Mouse (Mus musculus) CD4-positive, CD25-positive, alpha-beta regulatory T cell, adult 4 months (primary cell): Measurements from ENCODE around the gene Wnk1. TPM values are rescaled to one million over a fixed set of nuclear protein-coding genes. Genes with fewer than 3 reads are reported as not detected.
"Not testable (repeated sequence)": the region's sequence is repeated elsewhere in the genome, so short reads cannot be mapped to it uniquely, and the experiment has no call there.

ENCODE experiments used
- ATAC-seq: one replicate; pipeline ENCODE4 v1.8.0; 2017
- polyA plus RNA-seq, 2 experiments: library from polyadenylated mRNA; unstranded; fragments of 100-300 nt; shearing (Covaris generic); gene quantifications; one replicate each; pipeline ENCODE4 v1.2.1; 2017

Wnk1 gene
- 100 to 1,000 TPM; 116 to 132 TPM for polyA plus RNA-seq

DNA sequence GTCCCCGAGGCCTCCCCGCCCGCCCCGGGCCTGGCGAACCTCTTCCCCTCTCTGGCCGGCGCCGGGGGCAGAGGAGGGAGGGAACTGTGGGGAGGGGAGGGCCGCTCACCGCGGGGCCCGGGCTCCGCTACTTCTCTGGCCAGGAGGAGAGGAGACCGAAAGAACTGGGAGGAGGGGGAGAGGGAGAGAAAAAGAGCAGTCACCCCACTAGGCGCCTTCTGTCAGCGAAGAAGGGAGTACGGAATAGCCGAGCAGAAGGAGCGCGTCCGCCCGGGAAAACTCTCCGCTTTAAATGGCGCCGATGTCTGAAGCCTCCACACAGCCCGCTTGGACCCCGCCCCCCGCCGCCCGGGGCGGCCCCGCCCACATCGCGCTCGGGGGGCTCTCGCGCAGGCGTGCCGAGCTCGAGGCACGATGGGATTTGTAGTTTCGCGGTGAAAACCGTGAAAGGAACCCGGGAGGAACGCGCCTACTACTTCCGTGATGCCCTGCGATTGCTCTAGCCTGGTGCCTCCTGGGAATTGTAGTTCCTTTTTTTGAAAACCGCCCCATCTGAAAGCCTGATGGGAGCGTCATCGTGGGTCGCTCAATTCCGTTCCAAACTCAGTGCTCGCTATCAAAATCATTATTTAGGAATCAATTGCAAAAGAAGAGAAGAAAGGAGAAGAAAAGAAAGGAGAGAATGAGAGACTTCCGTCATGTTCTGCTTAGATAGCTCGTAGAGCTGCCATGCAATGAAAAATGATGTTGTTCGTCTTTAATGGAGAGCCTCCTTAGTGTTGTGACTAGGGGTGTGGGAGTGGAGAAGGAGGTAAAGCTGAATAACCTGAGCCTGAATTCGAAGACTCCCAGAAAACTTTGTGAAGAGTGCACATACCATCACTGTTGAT, at the start of gene Wnk1:
Wnk1 (minus strand) TSS at position 307 of the 890 bp plus-strand sequence.
- peak; percentile 76 for ATAC-seq

DNA sequence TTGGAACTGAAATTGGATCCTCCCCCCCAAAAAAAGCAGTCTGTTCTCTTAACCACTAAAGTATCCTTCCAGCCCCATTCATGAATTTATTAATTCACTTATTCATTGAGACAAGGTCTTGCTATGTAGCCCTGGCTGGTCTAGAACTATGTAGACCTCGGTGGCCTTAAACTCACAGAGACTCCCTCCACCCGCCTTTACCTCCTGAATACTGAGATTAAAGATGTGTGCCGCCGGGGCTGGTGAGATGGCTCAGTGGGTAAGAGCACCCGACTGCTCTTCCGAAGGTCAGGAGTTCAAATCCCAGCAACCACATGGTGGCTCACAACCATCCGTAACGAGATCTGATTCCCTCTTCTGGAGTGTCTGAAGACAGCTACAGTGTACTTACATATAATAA, 48.6 kb upstream of the Wnk1 start:
- ATAC-seq = not testable (repeated sequence)

DNA sequence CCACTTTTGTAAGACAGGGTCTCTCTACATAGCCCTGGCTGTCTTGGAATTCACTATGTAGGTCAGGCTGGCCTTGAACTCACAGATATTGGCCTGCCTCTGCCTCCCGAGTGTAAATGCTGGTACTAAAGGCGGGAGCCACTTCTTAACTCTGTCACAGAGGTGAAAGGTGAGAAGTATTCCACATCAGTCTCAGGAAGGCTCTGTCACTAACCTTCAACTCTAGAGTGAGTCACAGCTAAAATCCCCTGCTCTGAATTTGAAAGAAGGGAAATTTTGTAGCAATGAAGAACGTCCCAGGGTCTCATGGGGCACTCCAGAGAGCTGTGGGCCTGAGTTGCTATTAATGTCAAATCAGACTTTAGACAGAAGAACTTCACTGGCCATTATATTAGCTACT, 47.4 kb upstream of the Wnk1 start:
- no peak for ATAC-seq

DNA sequence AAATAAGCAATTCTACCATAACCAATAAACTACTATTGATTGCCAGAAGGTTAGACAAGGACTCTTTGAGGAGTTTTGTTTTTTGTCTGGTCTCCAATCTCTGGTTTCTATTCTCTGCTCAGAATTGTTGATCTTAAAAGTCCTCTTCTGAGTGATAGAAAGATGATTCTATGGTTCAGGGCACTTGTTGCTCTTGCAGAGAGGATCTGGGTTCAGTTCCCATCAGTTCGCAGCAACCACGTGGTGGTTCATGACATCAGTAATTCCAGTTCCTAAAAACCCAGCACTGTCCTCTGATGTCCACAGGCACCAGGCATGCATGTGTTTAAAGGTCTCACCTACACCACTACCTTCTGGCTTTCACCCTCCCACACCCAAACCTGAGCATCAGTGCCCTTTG, 46.5 kb upstream of the Wnk1 start:
- no peak for ATAC-seq

DNA sequence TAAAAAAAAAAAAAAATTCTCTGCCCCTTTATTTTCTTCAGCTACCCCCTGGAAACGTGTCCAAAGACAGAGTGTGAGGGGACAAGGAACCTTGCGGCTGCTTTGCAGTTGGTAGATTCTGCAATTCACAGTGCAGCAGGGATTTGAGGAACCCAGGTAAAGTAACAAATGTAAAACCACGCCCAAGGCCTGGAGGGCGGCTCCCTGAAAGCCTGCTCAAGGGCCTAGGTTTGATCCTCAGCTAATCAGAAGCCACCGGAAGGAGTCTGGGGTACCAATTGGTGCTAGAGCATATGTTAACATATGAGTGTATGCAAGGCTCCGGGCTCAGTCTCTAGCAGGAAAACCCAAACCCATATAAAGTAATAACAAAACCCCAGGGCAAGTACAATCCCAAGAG, 45.0 kb upstream of the Wnk1 start:
- peak; percentile 34 for ATAC-seq

DNA sequence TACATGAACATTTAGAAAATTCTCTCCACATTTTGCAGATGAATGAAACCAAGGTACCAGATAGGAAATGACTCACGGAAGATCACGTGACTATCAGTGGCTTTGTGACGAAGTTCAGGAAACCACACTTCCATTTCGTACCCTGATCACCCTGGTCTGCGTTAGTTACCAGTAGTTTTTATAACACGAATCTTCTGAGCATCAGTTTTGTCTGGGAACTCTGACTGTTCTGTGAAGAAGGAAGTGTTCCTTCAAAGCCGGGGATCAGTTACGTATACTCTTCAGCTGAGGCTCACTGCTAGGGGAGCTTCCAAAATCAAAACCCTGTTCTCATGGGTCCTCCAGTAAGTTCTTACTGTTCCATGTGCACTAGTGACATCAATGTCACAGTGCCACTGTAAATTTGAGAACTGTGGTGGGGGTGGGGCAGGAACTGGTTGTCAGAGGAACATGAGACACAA, 44.5 kb upstream of the Wnk1 start:
- peak; percentile 75 for ATAC-seq

- ATAC-seq = peak; percentile 32
Observed at GRCm38 (mm10) chr6:120082251-120082950, 43.9 kb upstream of the Wnk1 start.

DNA sequence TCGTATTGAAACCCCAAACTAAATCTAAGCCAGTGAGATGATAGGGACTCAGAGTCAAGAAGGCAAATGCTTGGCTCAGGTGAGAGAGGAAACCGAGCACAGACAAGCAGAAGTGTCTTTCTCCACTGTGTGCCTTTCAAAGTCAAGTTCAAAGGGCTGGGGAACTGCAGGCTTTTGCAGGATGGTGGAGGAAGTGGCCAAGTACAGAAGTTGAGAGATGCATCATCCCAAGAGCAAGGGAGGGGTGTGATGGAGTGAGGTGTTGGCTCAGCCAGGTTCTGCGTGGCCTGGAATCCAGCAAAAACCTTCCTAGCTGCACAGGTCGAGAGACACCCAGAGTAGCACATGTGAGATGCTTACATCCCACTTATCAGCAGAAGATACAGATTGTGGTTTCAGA, 43.0 kb upstream of the Wnk1 start:
- peak; percentile 25 for ATAC-seq

DNA sequence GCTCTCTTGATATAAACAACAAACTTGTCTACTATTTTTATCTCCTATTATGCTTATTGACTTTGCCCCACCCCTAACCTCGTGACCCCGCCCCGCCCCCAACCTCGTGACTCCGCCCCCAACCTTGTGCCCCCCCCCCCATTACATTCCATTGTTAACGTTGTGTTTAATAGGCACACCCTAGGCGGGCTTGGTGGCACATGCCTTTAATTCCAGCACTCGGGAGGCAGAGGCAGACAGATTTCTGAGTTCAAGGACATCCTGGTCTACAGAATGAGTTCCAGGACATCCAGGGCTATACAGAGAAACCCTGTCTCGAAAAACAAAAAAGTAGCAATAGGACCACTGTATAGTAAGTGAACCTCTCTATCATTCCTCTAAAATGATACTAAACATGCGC, 41.1 kb upstream of the Wnk1 start:
- no peak for ATAC-seq

- peak; percentile 26 for ATAC-seq
Observed at GRCm38 (mm10) chr6:120076619-120077450, 38.4 kb upstream of the Wnk1 start.

DNA sequence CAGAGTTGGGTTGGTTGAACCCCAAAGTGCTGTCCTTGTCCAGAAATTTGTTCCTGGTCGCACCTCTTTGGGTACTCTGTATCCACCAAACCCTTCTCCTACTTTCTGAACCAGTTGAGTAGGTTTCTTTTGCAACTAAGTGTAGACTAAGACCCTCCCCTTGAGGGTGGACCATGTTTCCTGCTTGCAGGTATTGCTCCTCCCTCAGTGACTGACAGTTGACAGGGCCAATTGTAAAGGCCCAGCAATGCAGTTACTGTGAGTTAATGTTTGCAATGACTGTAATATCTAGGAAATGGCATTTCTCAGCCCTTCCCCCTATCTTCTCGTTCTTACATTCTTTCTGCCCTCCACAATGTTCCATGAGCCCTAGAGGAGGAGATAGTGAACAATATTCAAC, 34.2 kb upstream of the Wnk1 start:
- ATAC-seq = peak; percentile 61

DNA sequence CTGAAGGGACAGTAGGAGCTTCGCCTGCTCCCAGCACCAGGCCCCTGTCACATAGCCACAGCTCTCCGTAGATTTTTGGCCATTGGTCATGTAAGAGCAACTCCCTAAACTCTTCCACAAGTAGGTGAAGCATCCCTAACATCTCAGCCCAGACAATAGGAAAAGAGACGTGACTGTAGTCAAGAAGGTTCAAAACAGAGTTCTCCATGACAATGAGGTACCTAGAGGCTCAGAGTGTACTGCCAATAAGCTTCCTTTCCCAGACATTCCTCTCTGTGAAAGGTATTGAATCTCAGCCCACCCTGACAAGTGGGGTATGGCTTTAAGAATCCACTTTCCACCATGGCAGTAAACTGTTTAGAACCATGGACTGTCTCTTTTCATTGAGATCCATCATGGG, 31.1 kb upstream of the Wnk1 start:
- ATAC-seq = no peak

GRCm38 (mm10) chr6:120065552-120066177, 27.2 kb upstream of the Wnk1 start:
- peak; percentile 100 for ATAC-seq

DNA sequence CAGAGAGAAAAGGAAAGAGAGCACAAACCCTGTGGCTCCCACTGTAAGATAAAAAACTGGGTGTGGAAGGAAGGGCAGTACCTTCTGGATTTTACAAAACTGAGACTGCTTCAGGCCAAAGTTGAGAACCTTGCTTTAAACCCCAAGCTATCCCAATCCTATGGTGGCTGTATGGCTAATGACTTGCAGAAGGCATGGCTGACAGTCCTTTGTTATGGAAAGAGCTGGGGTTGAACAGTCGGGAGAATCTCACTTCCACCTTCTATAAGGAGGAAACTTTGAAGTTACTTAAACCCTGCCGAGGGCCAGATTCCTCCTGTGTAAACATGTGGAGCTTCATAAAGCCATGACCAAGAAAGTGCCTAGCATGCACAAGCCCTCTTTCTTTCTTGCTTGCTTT, 26.2 kb upstream of the Wnk1 start:
- no peak for ATAC-seq

DNA sequence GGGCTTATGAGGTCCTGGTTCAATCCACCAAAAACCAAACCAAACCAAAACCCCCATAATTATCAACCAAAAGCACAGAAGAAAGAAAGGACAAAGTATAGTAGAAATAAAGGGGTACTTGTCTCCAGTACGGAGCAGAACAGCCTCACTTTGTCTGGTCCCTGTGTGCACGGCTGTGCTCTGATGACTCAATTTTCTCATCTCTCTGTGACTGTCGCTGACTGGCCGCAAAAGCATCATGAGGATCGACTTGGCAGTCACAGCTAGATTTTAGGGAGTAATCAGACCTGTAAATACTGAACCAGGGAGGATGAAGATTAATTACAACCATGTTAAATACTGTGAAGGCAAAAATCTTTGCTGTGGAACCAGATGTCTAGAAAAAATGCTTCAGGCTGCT, 24.5 kb upstream of the Wnk1 start:
- no peak for ATAC-seq

DNA sequence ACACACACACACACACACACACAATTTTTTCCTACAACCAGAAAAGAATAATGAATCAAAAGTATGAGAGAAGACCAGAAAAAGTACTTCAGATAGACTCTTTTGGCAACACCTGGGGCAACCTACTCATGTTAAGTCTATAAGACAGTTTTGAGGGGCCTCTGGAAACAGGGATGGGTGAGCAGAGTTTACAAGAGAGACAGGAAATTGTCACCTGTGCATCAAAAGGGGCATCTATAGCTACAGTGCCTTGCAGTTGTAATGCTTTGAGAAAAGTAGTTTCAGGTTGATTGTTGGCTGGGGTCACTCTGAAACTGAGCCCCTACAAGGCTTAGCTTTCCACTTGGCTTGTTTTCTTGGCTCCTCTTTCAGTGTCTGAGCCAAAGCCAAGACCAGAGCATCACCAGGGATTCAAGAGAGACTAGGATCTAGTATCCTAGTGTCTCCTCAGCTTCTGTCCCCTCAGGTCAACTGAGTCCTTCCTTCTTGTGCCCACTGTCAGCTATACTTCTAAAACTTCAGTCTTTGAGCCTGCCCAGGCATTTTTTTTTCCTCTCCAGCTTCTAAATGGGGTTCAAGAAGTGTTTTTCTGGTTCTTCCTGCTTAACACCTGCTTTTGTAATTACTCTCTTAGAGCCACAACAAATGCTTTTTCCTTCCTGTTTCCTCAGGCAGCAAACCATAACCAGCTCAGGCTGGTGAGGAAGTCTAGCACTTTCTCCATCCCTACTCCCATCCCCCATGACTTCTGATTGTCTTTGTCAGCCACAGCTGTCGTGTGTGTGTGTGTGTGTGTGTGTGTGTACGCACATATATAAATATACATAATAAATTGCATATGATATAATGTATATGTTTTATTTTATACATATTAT, 17.4 kb upstream of the Wnk1 start:
- ATAC-seq = peak; percentile 79

DNA sequence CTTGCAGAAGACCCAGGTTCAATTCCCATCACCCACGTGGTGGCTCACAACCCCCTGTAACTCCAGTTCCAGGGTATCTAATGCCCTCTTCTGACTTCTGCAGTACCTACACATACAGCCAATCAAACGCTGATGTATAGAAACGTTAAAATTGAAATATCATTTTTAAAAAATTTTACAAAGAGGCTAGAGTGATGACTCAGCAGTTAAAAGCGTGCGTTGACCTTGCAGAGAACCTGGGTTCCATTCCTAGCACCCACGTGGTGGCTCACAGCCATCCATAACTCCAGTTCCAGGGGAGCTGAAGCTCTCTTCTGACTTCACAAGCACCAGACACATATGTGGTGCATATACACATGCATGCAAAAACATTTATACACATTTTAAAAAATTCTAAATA, 15.9 kb upstream of the Wnk1 start:
- ATAC-seq = no peak

GRCm38 (mm10) chr6:120047705-120048292, 9.3 kb upstream of the Wnk1 start:
- ATAC-seq = peak; percentile 69

DNA sequence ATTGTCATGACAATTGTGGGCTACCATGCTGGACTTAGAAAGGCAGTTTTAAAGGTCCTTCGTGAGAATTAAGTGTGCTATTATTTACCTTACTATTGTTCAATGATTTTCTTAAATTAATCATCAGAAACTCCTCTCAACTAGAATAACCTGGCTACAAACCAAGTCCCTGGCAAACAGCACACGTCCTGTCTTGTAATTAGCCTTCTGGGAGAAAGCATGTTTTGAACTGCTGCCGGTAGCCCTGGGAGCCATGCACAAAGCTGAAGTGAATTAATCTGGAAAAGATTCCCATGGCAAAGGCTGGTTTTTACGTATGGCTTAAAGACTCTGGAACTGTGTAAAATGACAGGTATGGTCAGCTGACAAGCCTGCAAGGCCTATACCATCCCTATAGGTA, 6.9 kb upstream of the Wnk1 start:
- no peak for ATAC-seq

GRCm38 (mm10) chr6:120042632-120043220, 4.3 kb upstream of the Wnk1 start:
- no peak for ATAC-seq

DNA sequence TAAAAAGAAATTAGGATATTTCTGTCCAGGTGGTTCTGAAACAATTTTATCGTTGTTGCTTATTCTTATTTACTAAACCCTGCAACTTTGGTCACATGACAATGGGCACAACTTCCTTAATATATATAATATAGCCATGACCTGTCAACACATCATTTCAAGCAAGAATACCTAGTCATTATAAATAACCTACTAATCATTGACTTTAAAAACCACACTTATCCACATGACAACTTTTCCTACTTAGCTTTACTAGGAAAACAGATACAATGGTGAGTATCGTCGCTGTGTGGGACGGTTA, 2.0 kb upstream of the Wnk1 start:
- no peak for ATAC-seq
